Mouse (Mus musculus) heart, postnatal 36 days (tissue): Measurements from ENCODE around the gene Gckr. TPM values are rescaled to one million over a fixed set of nuclear protein-coding genes. Genes with fewer than 3 reads are reported as not detected.
"Not testable (repeated sequence)": the region's sequence is repeated elsewhere in the genome, so short reads cannot be mapped to it uniquely, and the experiment has no call there.

Experiments
- DNase-seq, 2 experiments: peaks; one replicate each; pipeline ENCODE4 v3.0.0; 2021 to 2022
- intact Hi-C: fragments of 180-260 bp; cut with DNase I; formaldehyde crosslinking; loops from one replicate; pipeline ENCODE4 v1.15.1; 2025
- total RNA-seq, 2 experiments: library from RNA; stranded (reverse); gene quantifications; 2 replicates each; pipeline ENCODE4 v1.2.3; 2021

The Gckr gene
- total RNA-seq, 2 experiments from 2014 or later: not detected

GRCm38 (mm10) chr5:31291361-31291688 lies 5.9 kb upstream of the Gckr start:
- no peak for DNase-seq
- intact Hi-C loops: loop anchor here (2.0 to 10.0 kb wide), 4 partner anchors 51 to 237 kb away; partner anchors contain the start of genes Cad, Eif2b4, Gm9970 and Nrbp1

GRCm38 (mm10) chr5:31294964-31295605 lies 2.2 kb upstream of the Gckr start:
- intact Hi-C loops: loop anchor here (5.0 to 10.0 kb wide), 3 partner anchors 73 to 240 kb away; partner anchors contain the start of genes Cad, Eif2b4, Ppm1g and Snx17
- DNase-seq: no peak

- intact Hi-C loops: loop anchor here (10.0 kb wide), 1 partner anchor 241 kb away; the partner anchor contains the start of gene Cad
- peak; percentile 23 to 36 for DNase-seq
These were observed 1.6 kb upstream of the Gckr start, which contains the start of gene Fndc4 for GRCm38 (mm10) chr5:31295606-31296141. Gene Fndc4, minus strand, starts transcription at chr5:31296080.

GRCm38 (mm10) chr5:31297981-31298380 lies 738 bp downstream of the Gckr start:
- DNase-seq: no peak
- intact Hi-C loops: loop anchor here (10.0 kb wide), 1 partner anchor 243 kb away; the partner anchor contains the start of gene Cad

GRCm38 (mm10) chr5:31298486-31298885 lies 1.2 kb downstream of the Gckr start:
- no peak for DNase-seq
- intact Hi-C loops: loop anchor here (10.0 kb wide), 1 partner anchor 244 kb away; the partner anchor contains the start of gene Cad

- intact Hi-C loops: no loop called here
These were observed 4.6 kb downstream of the Gckr start for GRCm38 (mm10) chr5:31301866-31302265.

GRCm38 (mm10) chr5:31303093-31303492 lies 5.8 kb downstream of the Gckr start:
- intact Hi-C loops: no loop called here

More at GRCm38 (mm10) chr5:31301866-31302265, 4.6 kb downstream of the Gckr start:
- DNase-seq: no peak

GRCm38 (mm10) chr5:31312806-31313205 lies 15.6 kb downstream of the Gckr start:
- no peak for DNase-seq
- intact Hi-C loops: no loop called here

More at GRCm38 (mm10) chr5:31303093-31303492, 5.8 kb downstream of the Gckr start:
- no peak for DNase-seq

- intact Hi-C loops: no loop called here
- DNase-seq: no peak
These were observed 25.5 kb downstream of the Gckr start for GRCm38 (mm10) chr5:31322776-31323175.

GRCm38 (mm10) chr5:31324085-31324484 lies 26.8 kb downstream of the Gckr start:
- intact Hi-C loops: no loop called here
- DNase-seq: no peak

GRCm38 (mm10) chr5:31326850-31327249 lies 29.6 kb downstream of the Gckr start:
- DNase-seq: peak in 1 of 2 experiments; percentile 3
- intact Hi-C loops: loop anchor here (5.0 kb wide), 3 partner anchors 105 to 175 kb away; partner anchors contain the start of genes Mpv17 and Ppm1g

GRCm38 (mm10) chr5:31328255-31328654 lies 31.0 kb downstream of the Gckr start:
- peak; percentile 54 to 62 for DNase-seq
- intact Hi-C loops: loop anchor here (5.0 kb wide), 3 partner anchors 106 to 176 kb away; partner anchors contain the start of genes Mpv17 and Ppm1g

GRCm38 (mm10) chr5:31357586-31357985 lies 60.3 kb downstream of the Gckr start:
- DNase-seq, intact Hi-C loops: not testable (repeated sequence)

- DNase-seq: no peak
These were observed 63.7 kb downstream of the Gckr start for GRCm38 (mm10) chr5:31360955-31361354.

More at GRCm38 (mm10) chr5:31360955-31361354, 63.7 kb downstream of the Gckr start:
- intact Hi-C loops: no loop called here

Other genes starting within 250 kb of the Gckr start
- 10 to 100 TPM; 50.5 to 57.3 TPM for gene Atraid, start 249.1 kb upstream of the Gckr start, total RNA-seq
- gene Slc5a6, start 248.5 kb upstream of the Gckr start, total RNA-seq: 10 to 100 TPM; 11.0 to 12.1 TPM
- 10 to 100 TPM; 14.5 to 15.6 TPM for gene Cad, start 242.7 kb upstream of the Gckr start, total RNA-seq
- gene Dnajc5g, start 191.2 kb upstream of the Gckr start, total RNA-seq: not detected
- gene Slc30a3, start 189.2 kb upstream of the Gckr start, total RNA-seq: not detected
- gene Trim54, start 180.7 kb upstream of the Gckr start, total RNA-seq: 100 to 1,000 TPM; 249 to 297 TPM
- gene Ucn, start 158.6 kb upstream of the Gckr start, total RNA-seq: not detected
- gene Mpv17, start 143.2 kb upstream of the Gckr start, total RNA-seq: 10 to 100 TPM; 50.7 to 52.0 TPM
- 1 to 10 TPM in 1 of 2 experiments, under 1 TPM in 1; 0.68 to 1.6 TPM for gene Gm29609, start 117.5 kb upstream of the Gckr start, total RNA-seq
- 10 to 100 TPM; 31.0 to 31.4 TPM for gene Gtf3c2, start 117.3 kb upstream of the Gckr start, total RNA-seq
- 10 to 100 TPM; 61.8 to 64.6 TPM for gene Snx17, start 104.2 kb upstream of the Gckr start, total RNA-seq
- 10 to 100 TPM; 49.7 to 55.9 TPM for gene Eif2b4, start 104.0 kb upstream of the Gckr start, total RNA-seq
- gene Zfp513, start 95.1 kb upstream of the Gckr start, total RNA-seq: 10 to 100 TPM in 1 of 2 experiments, 1 to 10 TPM in 1; 7.9 to 10.3 TPM
- 10 to 100 TPM; 50.3 to 58.7 TPM for gene Ppm1g, start 76.8 kb upstream of the Gckr start, total RNA-seq
- gene Nrbp1, start 56.6 kb upstream of the Gckr start, total RNA-seq: 10 to 100 TPM; 85.4 to 88.1 TPM
- gene Gm9970, start 56.2 kb upstream of the Gckr start, total RNA-seq: not detected
- gene Krtcap3, start 45.8 kb upstream of the Gckr start, total RNA-seq: 1 to 10 TPM; 1.7 to 2.7 TPM
- 10 to 100 TPM; 36.8 to 43.6 TPM for gene Ift172, start 6.3 kb upstream of the Gckr start, total RNA-seq
- gene Fndc4, start 1.4 kb upstream of the Gckr start, total RNA-seq: 1 to 10 TPM; 1.6 to 3.7 TPM
- 10 to 100 TPM; 23.0 to 24.0 TPM for gene Zfp512, start 155.0 kb downstream of the Gckr start, total RNA-seq
- under 1 TPM in 1 of 2 experiments, not detected in 1; 0.14 TPM for gene 4930548H24Rik, start 188.3 kb downstream of the Gckr start, total RNA-seq
- gene Gpn1, start 197.3 kb downstream of the Gckr start, total RNA-seq: 10 to 100 TPM; 24.7 to 26.0 TPM
- gene Slc4a1ap, start 229.6 kb downstream of the Gckr start, total RNA-seq: 10 to 100 TPM; 19.8 to 22.8 TPM
- 10 to 100 TPM; 13.5 to 13.6 TPM for gene Supt7l, start 230.4 kb downstream of the Gckr start, total RNA-seq